Mouse (Mus musculus) G1E (cell line): ENCODE measurements around the gene Nlrc5.

Experiments
- CTCF ChIP-seq: IDR thresholded peaks from 2 replicates; pipeline ENCODE4 v1.5.1; 2012; ENCODE audit warnings: low read depth, low read length, inconsistent platforms, mixed read lengths
- GATA1 ChIP-seq: IDR thresholded peaks from 2 replicates; pipeline ENCODE4 v1.6.1; 2012; ENCODE audit warnings: borderline replicate concordance, low read length, inconsistent platforms, mixed read lengths
- GATA2 ChIP-seq: IDR thresholded peaks from 2 replicates; pipeline ENCODE4 v1.6.1; 2012; ENCODE audit warnings: low read depth, low read length, inconsistent platforms, borderline replicate concordance
- POLR2AphosphoS5 ChIP-seq: IDR thresholded peaks from 2 replicates; pipeline ENCODE4 v1.6.1; 2012; ENCODE audit warnings: low read depth, low read length, inconsistent platforms; ENCODE audit not compliant: insufficient replicate concordance
- TAL1 ChIP-seq: conservative IDR thresholded peaks from 2 replicates; pipeline ENCODE4 v1.6.1; 2012; ENCODE audit warnings: low read depth, low read length, inconsistent platforms, mixed read lengths

- TF ChIP-seq CTCF, result no peak
- TF ChIP-seq GATA1, result no peak
- TF ChIP-seq POLR2AphosphoS5, result no peak
- TF ChIP-seq TAL1, result no peak
- TF ChIP-seq GATA2, result no peak
Observed at GRCm38 (mm10) chr8:94436112-94436572, 2.0 kb downstream of the Nlrc5 start.
